Mouse (Mus musculus) left cerebral cortex, adult 18-20 months (tissue): Measurements from ENCODE around the gene Gpr162. TPM values are rescaled to one million over a fixed set of nuclear protein-coding genes. Genes with fewer than 3 reads are reported as not detected.
"Not testable (repeated sequence)": the region's sequence is repeated elsewhere in the genome, so short reads cannot be mapped to it uniquely, and the experiment has no call there.

ENCODE experiments used
- DNase-seq, 2 experiments: peaks; one replicate each; pipeline ENCODE4 v3.0.0; 2021 to 2022; ENCODE audit warnings: low spot score in 2 of 2, mixed read lengths in 1 of 2
- long read RNA-seq, 2 experiments: library from polyadenylated mRNA; stranded (forward); transcript quantifications; one replicate each; pipeline ENCODE4 v2.0.0; 2021
- total RNA-seq, 2 experiments: library from RNA; stranded (reverse); gene quantifications; 2 replicates each; pipeline ENCODE4 v1.2.3; 2021

Gene Gpr162
- 100 to 1,000 TPM; 212 to 232 TPM for total RNA-seq
- long read RNA-seq, experiment 1, transcript Gpr162-201 (5 exons, 2,676 nt) = major isoform, 92 of 207 reads
- long read RNA-seq, experiment 1, partial matches to known transcripts = 56 of 207 reads
- long read RNA-seq, experiment 1, other reads (novel, unspliced or antisense) = 57 of 207 reads
- long read RNA-seq, experiment 2, transcript Gpr162-201 (5 exons, 2,676 nt) = major isoform, 105 of 167 reads
- long read RNA-seq, experiment 2, partial matches to known transcripts = 33 of 167 reads
- long read RNA-seq, experiment 2, other reads (novel, unspliced or antisense) = 28 of 167 reads

GRCm38 (mm10) chr6:124863658-124864298, at the start of gene Gpr162:
Gene Gpr162 (minus strand): TSS chr6:124863983.
- peak; percentile 65 to 76 for DNase-seq

- no peak for DNase-seq
Measured at GRCm38 (mm10) chr6:124913214-124913613, 49.4 kb upstream of the Gpr162 start.

- no peak for DNase-seq
Measured at GRCm38 (mm10) chr6:124911533-124912218, 47.9 kb upstream of the Gpr162 start, which contains the start of gene Lag3. Gene Lag3 (minus strand): TSS chr6:124911705.

GRCm38 (mm10) chr6:124910032-124910431, 46.2 kb upstream of the Gpr162 start:
- peak in 1 of 2 experiments; percentile 15 for DNase-seq

GRCm38 (mm10) chr6:124907767-124908166, 44.0 kb upstream of the Gpr162 start:
- DNase-seq = no peak

GRCm38 (mm10) chr6:124904991-124905860, 41.4 kb upstream of the Gpr162 start:
- DNase-seq = no peak

GRCm38 (mm10) chr6:124904161-124904981, 40.6 kb upstream of the Gpr162 start:
- DNase-seq = peak; percentile 75 to 85

- DNase-seq = peak; percentile 91 to 93
Measured at GRCm38 (mm10) chr6:124903580-124904151, 39.9 kb upstream of the Gpr162 start.

- DNase-seq = no peak
Measured at GRCm38 (mm10) chr6:124901851-124902250, 38.1 kb upstream of the Gpr162 start.

GRCm38 (mm10) chr6:124900801-124901480, 37.2 kb upstream of the Gpr162 start:
- DNase-seq = no peak

GRCm38 (mm10) chr6:124900056-124900800, 36.4 kb upstream of the Gpr162 start:
- no peak for DNase-seq

GRCm38 (mm10) chr6:124898359-124898758, 34.6 kb upstream of the Gpr162 start:
- DNase-seq = no peak

- not testable (repeated sequence) for DNase-seq
Measured at GRCm38 (mm10) chr6:124894113-124894512, 30.3 kb upstream of the Gpr162 start.

- DNase-seq = no peak
Measured at GRCm38 (mm10) chr6:124890997-124891396, 27.2 kb upstream of the Gpr162 start.

- no peak for DNase-seq
Measured at GRCm38 (mm10) chr6:124888555-124889125, 24.9 kb upstream of the Gpr162 start.

GRCm38 (mm10) chr6:124887986-124888385, 24.2 kb upstream of the Gpr162 start, which contains the start of gene Cd4:
Gene Cd4 (minus strand): TSS chr6:124888221.
- no peak for DNase-seq

GRCm38 (mm10) chr6:124885956-124886381, 22.2 kb upstream of the Gpr162 start:
- no peak for DNase-seq
